Mouse (Mus musculus) ES-Bruce4 (cell line): ENCODE results near the gene Pnldc1.

Experiments used
- CTCF ChIP-seq: IDR thresholded peaks from one replicate; pipeline ENCODE4 v1.8.1; 2011; ENCODE audit warnings: low read depth, low read length
- EP300 ChIP-seq: IDR thresholded peaks from 2 replicates; pipeline ENCODE4 v1.6.1; 2011; ENCODE audit warnings: low read depth, low read length; ENCODE audit not compliant: insufficient read depth
- POLR2A ChIP-seq: IDR thresholded peaks from one replicate; pipeline ENCODE4 v1.8.1; 2011; ENCODE audit warnings: low read length; ENCODE audit not compliant: insufficient read depth

- TF ChIP-seq POLR2A (no peak), CTCF (no peak), EP300 (no peak)
Observed at GRCm38 (mm10) chr17:12921073-12921472, 11.0 kb upstream of the Pnldc1 start.
